Mouse (Mus musculus): Measurements from ENCODE around the gene Uimc1. TPM values are rescaled to one million over a fixed set of nuclear protein-coding genes. Genes with fewer than 3 reads are reported as not detected.

Uimc1 gene
- total and polyA plus RNA-seq, 3 experiments: 20.7 to 177 (median 44.5) TPM

GRCm38 (mm10) chr13:55105953-55106691 is 6.0 kb upstream of the Uimc1 start:
- TF ChIP-seq MYC (IDR thresholded peaks at IDR 0.05; ENCODE audit: low read depth, low read length) (no peak), CTCF (conservative IDR thresholded peaks at IDR 0.05 in 1 of 2, IDR thresholded peaks at IDR 0.05 in 1 of 2; ENCODE audit: low read depth in 2 of 2, low read length in 2 of 2) (no peak), EP300 (IDR thresholded peaks at IDR 0.05; ENCODE audit: low read length) (no peak), USF1 (IDR thresholded peaks at IDR 0.05; ENCODE audit: low read depth, low read length) (no peak), JUN (IDR thresholded peaks at IDR 0.05; ENCODE audit: insufficient read depth, low read depth, low read length) (no peak), MXI1 (IDR thresholded peaks at IDR 0.05; ENCODE audit: low read depth, low read length) (no peak), ZNF384 (IDR thresholded peaks at IDR 0.05; ENCODE audit: low read depth, low read length) (no peak), ZMIZ1 (IDR thresholded peaks at IDR 0.05; ENCODE audit: low read depth, low read length) (no peak), NELFE (IDR thresholded peaks at IDR 0.05; ENCODE audit: low read depth, low read length) (no peak), CHD2 (IDR thresholded peaks at IDR 0.05; ENCODE audit: low read length) (no peak), MEF2A (IDR thresholded peaks at IDR 0.05; ENCODE audit: borderline replicate concordance, low read depth, low read length) (no peak), TCF12 (IDR thresholded peaks at IDR 0.05; ENCODE audit: low read depth, low read length) (no peak), RCOR1 (conservative IDR thresholded peaks at IDR 0.05; ENCODE audit: low read depth, low read length) (no peak)
- Histone ChIP-seq H3K9ac (ENCODE audit: insufficient read depth, low read depth) (peak overlapping the region; percentile 77), H3K27me3 (replicated peaks) (no peaks in the 10 kb centered on the region), H3K4me2 (ENCODE audit: insufficient read depth, low read depth, poor library complexity, severe bottlenecking) (peak overlapping the region; percentile 40), H3K79me2 (replicated peaks; ENCODE audit: control insufficient read depth, extremely low read depth, insufficient read depth, poor library complexity, severe bottlenecking) (peaks cover 11% of the 10 kb centered on the region), H3K36me3 (replicated peaks in 1 of 2; ENCODE audit: control insufficient read depth in 1 of 2, insufficient read depth in 1 of 2, low read length in 1 of 2) (peaks cover 8 to 31% of the 10 kb centered on the region in 2 experiments), H3K27ac (ENCODE audit: insufficient read depth, low read depth) (no peak overlapping the region), H3K4me3 (replicated peaks in 1 of 3; ENCODE audit: low read depth in 2 of 3, low read length in 2 of 3, poor library complexity in 1 of 3) (peak overlapping the region; percentile 74 to 96 (median 95)), H3K4me1 (ENCODE audit: control insufficient read depth in 1 of 2, insufficient read depth in 2 of 2) (peaks cover 4 to 31% of the 10 kb centered on the region in 2 experiments; a peak in 3 of 4 replicates), H3K9me3 (replicated peaks; ENCODE audit: low read length) (no peaks in the 10 kb centered on the region)
- peak; percentile 15 for DNase-seq (ENCODE audit: extremely low read depth)
- in situ Hi-C loops (cut with MboI; ENCODE audit: low pct_ligation_motif_present, low pct_unique_long_range_greater_than_20kb, low sequenced_read_pairs): no loop called here
- dilution Hi-C loops (cut with MboI; ENCODE audit: extremely low pct_ligation_motif_present, extremely low pct_unique_long_range_greater_than_20kb, low sequenced_read_pairs): no loop called here

GRCm38 (mm10) chr13:55105045-55105952 is 5.2 kb upstream of the Uimc1 start, which contains the start of gene Zfp346:
TSS of gene Zfp346 (plus strand) at chr13:55105311.
- in situ Hi-C loops (cut with MboI; ENCODE audit: low pct_ligation_motif_present, low pct_unique_long_range_greater_than_20kb, low sequenced_read_pairs) (no loop called here), dilution Hi-C loops (cut with MboI; ENCODE audit: extremely low pct_ligation_motif_present, extremely low pct_unique_long_range_greater_than_20kb, low sequenced_read_pairs) (no loop called here)
- peaks cover 0 to 24% of the 10 kb centered on the region in 2 experiments; a peak in 3 of 4 replicates for H3K4me1 ChIP-seq (ENCODE audit: control insufficient read depth in 1 of 2, insufficient read depth in 2 of 2)
- peak within 1 kb of the TSS; percentile 77 for H3K9ac ChIP-seq (ENCODE audit: insufficient read depth, low read depth)
- H3K4me3 ChIP-seq (replicated peaks in 1 of 3; ENCODE audit: low read depth in 2 of 3, low read length in 2 of 3, poor library complexity in 1 of 3): peak within 1 kb of the TSS; percentile 74 to 96 (median 95)
- peaks cover 11% of the 10 kb centered on the region for H3K79me2 ChIP-seq (replicated peaks; ENCODE audit: control insufficient read depth, extremely low read depth, insufficient read depth, poor library complexity, severe bottlenecking)
- peak within 1 kb of the TSS; percentile 18 for H3K27ac ChIP-seq (ENCODE audit: insufficient read depth, low read depth)
- no peaks in the 10 kb centered on the region for H3K27me3 ChIP-seq (replicated peaks)
- DNase-seq (ENCODE audit: extremely low read depth): peak; percentile 96
- H3K36me3 ChIP-seq (replicated peaks in 1 of 2; ENCODE audit: control insufficient read depth in 1 of 2, insufficient read depth in 1 of 2, low read length in 1 of 2): peaks cover 8 to 24% of the 10 kb centered on the region in 2 experiments
- peak within 1 kb of the TSS; percentile 40 for H3K4me2 ChIP-seq (ENCODE audit: insufficient read depth, low read depth, poor library complexity, severe bottlenecking)
- no peaks in the 10 kb centered on the region for H3K9me3 ChIP-seq (replicated peaks; ENCODE audit: low read length)
- TF ChIP-seq USF1 (IDR thresholded peaks at IDR 0.05; ENCODE audit: low read depth, low read length) (no peak), SMC3 (IDR thresholded peaks at IDR 0.05; ENCODE audit: low read depth, low read length) (no peak), POLR2A (IDR thresholded peaks at IDR 0.05; ENCODE audit: low read depth, low read length) (peak; percentile 98), JUND (conservative IDR thresholded peaks at IDR 0.05; ENCODE audit: low read depth, low read length) (no peak), GABPA (IDR thresholded peaks at IDR 0.05; ENCODE audit: insufficient replicate concordance, low read depth, low read length) (no peak), KAT2A (IDR thresholded peaks at IDR 0.05; ENCODE audit: insufficient replicate concordance, low read length) (no peak), EP300 (IDR thresholded peaks at IDR 0.05; ENCODE audit: low read length) (no peak), MYC (IDR thresholded peaks at IDR 0.05; ENCODE audit: low read depth, low read length) (no peak), USF2 (conservative IDR thresholded peaks at IDR 0.05; ENCODE audit: low read depth, low read length) (no peak), MXI1 (IDR thresholded peaks at IDR 0.05; ENCODE audit: low read depth, low read length) (peak; percentile 63; the same call in 1 of the 2 replicates), HCFC1 (IDR thresholded peaks at IDR 0.05; ENCODE audit: low read depth, low read length) (peak; percentile 69), POLR2AphosphoS2 (IDR thresholded peaks at IDR 0.05; ENCODE audit: low read depth, low read length) (peak; percentile 80), TCF12 (IDR thresholded peaks at IDR 0.05; ENCODE audit: low read depth, low read length) (peak; percentile 83), RCOR1 (conservative IDR thresholded peaks at IDR 0.05; ENCODE audit: low read depth, low read length) (no peak), MAZ (IDR thresholded peaks at IDR 0.05; ENCODE audit: low read depth, low read length) (no peak), CHD2 (IDR thresholded peaks at IDR 0.05; ENCODE audit: low read length) (peak; percentile 98), E2F4 (IDR thresholded peaks at IDR 0.05; ENCODE audit: insufficient replicate concordance, low read depth, low read length) (no peak), IRF4 (IDR thresholded peaks at IDR 0.05; ENCODE audit: low read depth, low read length) (no peak), MAFK (IDR thresholded peaks at IDR 0.05; ENCODE audit: insufficient replicate concordance, low read length) (no peak), PAX5 (IDR thresholded peaks at IDR 0.05; ENCODE audit: low read length) (no peak), ELF1 (IDR thresholded peaks at IDR 0.05; ENCODE audit: low read depth, low read length) (peak; percentile 55; the same call in 1 of the 2 replicates), RAD21 (IDR thresholded peaks at IDR 0.05; ENCODE audit: low read depth, low read length) (no peak)

Data from CH12.LX (cell line).